Mouse (Mus musculus) bone marrow macrophage, adult 2 months (primary cell): ENCODE data around the gene Fastkd1. TPM values are rescaled to one million over a fixed set of nuclear protein-coding genes. Genes with fewer than 3 reads are reported as not detected.
A peak's percentile ranks its signal among the peaks of the same experiment; 100 is the strongest.

Source experiments
- H3K27ac ChIP-seq: 2 replicates; pipeline ENCODE4 v1.5.1; 2012; ENCODE audit warnings: low read depth, low read length; ENCODE audit not compliant: insufficient read depth
- H3K4me1 ChIP-seq: 2 replicates; pipeline ENCODE4 v1.6.1; 2012; ENCODE audit warnings: low read length; ENCODE audit not compliant: control insufficient read depth, insufficient read depth
- H3K4me3 ChIP-seq: 2 replicates; pipeline ENCODE4 v1.5.1; 2012; ENCODE audit warnings: mild to moderate bottlenecking, low read length, moderate library complexity; ENCODE audit not compliant: insufficient read depth
- CTCF ChIP-seq: IDR thresholded peaks from 2 replicates; pipeline ENCODE4 v1.5.1; 2012; ENCODE audit warnings: low read depth, mild to moderate bottlenecking, low read length, moderate library complexity
- POLR2A ChIP-seq: IDR thresholded peaks from 2 replicates; pipeline ENCODE4 v1.6.1; 2012; ENCODE audit warnings: mild to moderate bottlenecking, low read depth, low read length, borderline replicate concordance
- polyA plus RNA-seq: library from polyadenylated mRNA; stranded (reverse); fragments of >200 nt; gene quantifications from 2 replicates; pipeline ENCODE4 v1.2.4, GENCODE M21; 2012; ENCODE audit not compliant: missing spikeins, insufficient read depth, insufficient read length

The Fastkd1 gene
- polyA plus RNA-seq, result 6.0 and 6.8 TPM in 2 replicates

- Histone ChIP-seq H3K4me3 (peak within 1 kb of the TSS; percentile 67), H3K4me1 (peaks cover 4% of the 10 kb centered on the region), H3K27ac (peak within 1 kb of the TSS; percentile 48)
- TF ChIP-seq CTCF (no peak), POLR2A (no peak)
These were observed at the start of gene Fastkd1 for GRCm38 (mm10) chr2:69712981-69713625. Gene Fastkd1, minus strand, starts transcription at chr2:69713516.

- Histone ChIP-seq H3K27ac (no peak overlapping the region), H3K4me1 (no peaks in the 10 kb centered on the region), H3K4me3 (no peak overlapping the region)
- TF ChIP-seq CTCF (no peak), POLR2A (no peak)
These were observed 47.7 kb upstream of the Fastkd1 start for GRCm38 (mm10) chr2:69760980-69761379.

- no peak overlapping the region for H3K4me3 ChIP-seq
- no peak for TF ChIP-seq CTCF
- no peak for TF ChIP-seq POLR2A
- no peak overlapping the region for H3K27ac ChIP-seq
- no peaks in the 10 kb centered on the region for H3K4me1 ChIP-seq
These were observed 31.8 kb upstream of the Fastkd1 start for GRCm38 (mm10) chr2:69745091-69745490.

- Histone ChIP-seq H3K27ac (peak overlapping the region; percentile 81), H3K4me1 (peaks cover 23% of the 10 kb centered on the region), H3K4me3 (peak overlapping the region; percentile 93)
- TF ChIP-seq CTCF (no peak), POLR2A (no peak)
These were observed 10.2 kb upstream of the Fastkd1 start for GRCm38 (mm10) chr2:69723519-69723825.

GRCm38 (mm10) chr2:69722650-69723518, 9.6 kb upstream of the Fastkd1 start:
- peaks cover 27% of the 10 kb centered on the region for H3K4me1 ChIP-seq
- TF ChIP-seq CTCF, result no peak
- peak; percentile 24; the same call in 1 of the 2 replicates for TF ChIP-seq POLR2A
- H3K27ac ChIP-seq, result peak overlapping the region; percentile 81
- H3K4me3 ChIP-seq, result peak overlapping the region; percentile 93

GRCm38 (mm10) chr2:69722273-69722649, 8.9 kb upstream of the Fastkd1 start, which contains the start of gene Ppig:
Gene Ppig, plus strand, starts transcription at chr2:69722545.
- Histone ChIP-seq H3K4me3 (peak within 1 kb of the TSS; percentile 93), H3K27ac (peak within 1 kb of the TSS; percentile 81), H3K4me1 (peaks cover 27% of the 10 kb centered on the region)
- TF ChIP-seq CTCF (no peak), POLR2A (no peak)

GRCm38 (mm10) chr2:69719121-69719520, 5.8 kb upstream of the Fastkd1 start:
- peaks cover 24% of the 10 kb centered on the region for H3K4me1 ChIP-seq
- no peak for TF ChIP-seq POLR2A
- TF ChIP-seq CTCF, result no peak
- peak overlapping the region; percentile 64 for H3K27ac ChIP-seq
- H3K4me3 ChIP-seq, result peak overlapping the region; percentile 29; the same call in 1 of the 2 replicates

- TF ChIP-seq POLR2A, result no peak
- no peak for TF ChIP-seq CTCF
These were observed 3.2 kb upstream of the Fastkd1 start for GRCm38 (mm10) chr2:69716483-69716882.

GRCm38 (mm10) chr2:69714126-69714525, 810 bp upstream of the Fastkd1 start:
- no peak overlapping the region for H3K4me3 ChIP-seq
- no peak for TF ChIP-seq POLR2A
- no peak for TF ChIP-seq CTCF
- H3K27ac ChIP-seq, result no peak overlapping the region
- H3K4me1 ChIP-seq, result peaks cover 14% of the 10 kb centered on the region

More at GRCm38 (mm10) chr2:69716483-69716882, 3.2 kb upstream of the Fastkd1 start:
- no peak overlapping the region for H3K27ac ChIP-seq
- peaks cover 21% of the 10 kb centered on the region for H3K4me1 ChIP-seq
- no peak overlapping the region for H3K4me3 ChIP-seq

- Histone ChIP-seq H3K4me1 (peaks cover 9% of the 10 kb centered on the region), H3K4me3 (peak overlapping the region; percentile 22; the same call in 1 of the 2 replicates), H3K27ac (no peak overlapping the region)
- TF ChIP-seq CTCF, result no peak
- no peak for TF ChIP-seq POLR2A
These were observed 304 bp upstream of the Fastkd1 start for GRCm38 (mm10) chr2:69713626-69714014.
